Mouse (Mus musculus) colon, adult 2 months (tissue): ENCODE measurements around the gene Acsm4. TPM values are rescaled to one million over a fixed set of nuclear protein-coding genes. Genes with fewer than 3 reads are reported as not detected.

Source experiments
- polyA plus RNA-seq: library from polyadenylated mRNA; depleted of rRNA; stranded (reverse); fragments of >200 nt; gene quantifications from 2 replicates; pipeline ENCODE4 v1.2.3, GENCODE M21; 2012; rRNA removed

The Acsm4 gene
- not detected in 2 replicates for polyA plus RNA-seq

DNA sequence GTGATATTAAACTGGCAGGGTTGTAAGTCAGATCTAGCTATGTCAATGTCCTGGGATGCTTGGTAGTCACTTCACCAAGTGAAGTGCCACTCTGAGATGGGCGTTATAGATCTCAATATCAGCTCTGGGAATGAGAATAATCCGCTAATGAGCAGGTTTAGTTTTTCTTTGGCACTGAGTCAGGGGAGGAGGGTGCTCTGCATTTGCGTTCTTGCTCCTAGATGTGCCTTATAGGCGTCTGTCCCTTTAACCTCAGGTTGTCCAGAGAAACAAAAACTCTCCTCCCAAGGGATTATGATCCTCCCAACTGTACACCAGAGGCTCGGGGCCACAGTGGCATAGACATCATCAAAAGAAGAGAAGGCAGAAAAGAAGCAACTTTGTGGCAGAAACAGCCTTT, at the start of gene Acsm4:
Gene Acsm4, plus strand, starts transcription at position 301 of the 400 bp plus-strand sequence.

DNA sequence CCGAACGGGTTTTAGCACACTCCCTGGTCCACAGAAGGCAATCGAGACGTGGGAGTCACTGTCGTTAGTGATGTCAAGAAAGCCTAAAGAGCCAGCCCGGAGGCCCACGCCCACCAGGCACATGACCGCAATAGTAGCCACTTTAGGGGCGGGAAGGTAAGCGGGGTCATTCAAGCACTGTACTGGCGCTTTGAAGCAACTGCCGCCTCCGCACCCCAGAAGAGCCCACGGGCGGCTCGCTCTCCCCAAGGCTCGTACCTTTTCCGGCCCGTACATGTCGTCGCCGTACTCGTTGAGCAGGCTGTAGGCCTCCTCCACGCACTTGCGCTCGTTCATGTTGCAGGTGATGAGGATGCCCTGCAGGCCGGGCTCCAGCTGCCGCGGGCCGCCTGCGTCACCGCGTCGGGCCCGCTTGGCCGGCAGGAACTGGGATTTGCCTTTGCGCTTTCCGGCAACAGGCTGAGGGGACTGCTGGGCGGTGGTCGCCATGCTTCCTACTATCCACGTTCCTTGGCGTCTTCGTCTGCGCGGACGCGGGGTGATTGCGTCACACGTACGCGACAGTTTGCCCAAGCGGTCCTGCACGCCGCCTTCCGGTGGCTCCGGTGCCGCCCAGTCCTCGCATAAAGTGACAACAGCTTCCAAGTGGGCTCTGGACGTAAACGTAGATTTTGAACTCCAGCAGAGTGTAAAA, 30.6 kb downstream of the Acsm4 start, which contains the start of gene Thumpd1:
Gene Thumpd1, minus strand, starts transcription at position 546 of the 694 bp plus-strand sequence.

DNA sequence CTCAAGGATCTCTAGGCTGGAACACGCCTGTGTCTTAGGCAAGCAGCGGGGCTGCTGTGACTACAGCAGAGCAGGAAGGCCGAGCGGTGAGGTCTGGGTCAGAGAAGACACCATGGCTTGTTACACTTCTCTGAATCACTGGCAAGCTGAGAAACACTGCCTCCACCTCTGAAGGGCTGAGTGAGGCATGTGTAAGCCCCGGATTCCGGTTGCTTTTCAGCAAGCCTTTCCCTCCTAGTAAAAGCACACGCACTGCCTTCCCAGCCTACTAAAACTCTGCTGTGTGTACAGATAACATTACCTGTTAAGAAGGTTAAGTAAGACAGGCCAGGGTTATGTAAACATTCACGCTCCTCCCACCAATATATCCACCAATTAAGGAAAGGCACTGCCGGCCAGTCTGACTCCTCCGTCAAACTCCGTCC, 70.7 kb downstream of the Acsm4 start, which contains the start of gene Acsm3:
Gene Acsm3, plus strand, starts transcription at position 397 of the 425 bp plus-strand sequence.

Other genes with a start within 250 kb of the Acsm4 start
- gene Gp2, start 230.7 kb upstream of the Acsm4 start, polyA plus RNA-seq, result 0.69 and 35.0 TPM in 2 replicates
- gene Umod, start 210.7 kb upstream of the Acsm4 start, polyA plus RNA-seq, result 0.03 and 0.13 TPM in 2 replicates
- gene Acsm5, start 170.6 kb upstream of the Acsm4 start, polyA plus RNA-seq, result not detected in 2 replicates
- not detected in 2 replicates for gene Pdilt, start 166.5 kb upstream of the Acsm4 start, polyA plus RNA-seq
- 0.13 TPM in 1 of 2 replicates, not detected in the other for gene Acsm2, start 135.7 kb upstream of the Acsm4 start, polyA plus RNA-seq
- not detected in 2 replicates for gene Acsm1, start 83.0 kb upstream of the Acsm4 start, polyA plus RNA-seq
- gene Thumpd1, start 30.8 kb downstream of the Acsm4 start, polyA plus RNA-seq, result 9.7 and 11.7 TPM in 2 replicates
- 39.6 and 50.4 TPM in 2 replicates for gene Acsm3, start 70.9 kb downstream of the Acsm4 start, polyA plus RNA-seq
- gene Rexo5, start 104.0 kb downstream of the Acsm4 start, polyA plus RNA-seq, result 1.4 and 2.8 TPM in 2 replicates
- gene Eri2, start 104.0 kb downstream of the Acsm4 start, polyA plus RNA-seq, result 0.43 and 0.44 TPM in 2 replicates
- gene Lyrm1, start 205.8 kb downstream of the Acsm4 start, polyA plus RNA-seq, result 0.79 and 0.89 TPM in 2 replicates
- gene Dcun1d3, start 206.3 kb downstream of the Acsm4 start, polyA plus RNA-seq, result 2.3 and 4.8 TPM in 2 replicates